Mouse (Mus musculus) embryonic facial prominence, embryonic 11.5 days (tissue): ENCODE data around the gene Synpo2l. TPM values are rescaled to one million over a fixed set of nuclear protein-coding genes. Genes with fewer than 3 reads are reported as not detected.

Experiments used
- ATAC-seq: fragments of 200-750 bp; cut with Nextera tagmentation; replicated peaks from 2 replicates; pipeline ENCODE4 v1.8.0; 2017; ENCODE audit warnings: low read depth; ENCODE audit not compliant: insufficient number of reproducible peaks, low FRiP score, low TSS enrichment
- DNase-seq: peaks from one replicate; pipeline ENCODE4 v3.0.0-alpha.2; 2015; ENCODE audit warnings: low spot score
- H3K27ac ChIP-seq: fragments of 300-500 bp; sonication (generic); replicated peaks from 2 replicates; pipeline ENCODE4 v1.5.1; 2014; ENCODE audit warnings: mild to moderate bottlenecking, low read depth, low read length, control low read depth
- H3K27me3 ChIP-seq: fragments of 300-500 bp; sonication (generic); 2 replicates; pipeline ENCODE4 v1.6.1; 2014; ENCODE audit warnings: mild to moderate bottlenecking, low read length, moderate library complexity, mixed read lengths; ENCODE audit not compliant: control insufficient read depth, insufficient read depth
- H3K36me3 ChIP-seq: fragments of 300-500 bp; sonication (generic); replicated peaks from 2 replicates; pipeline ENCODE4 v1.6.1; 2014; ENCODE audit warnings: low read depth, mild to moderate bottlenecking, low read length, moderate library complexity, mixed read lengths; ENCODE audit not compliant: control insufficient read depth, insufficient read depth
- H3K4me1 ChIP-seq: fragments of 300-500 bp; sonication (generic); 2 replicates; pipeline ENCODE4 v1.6.1; 2014; ENCODE audit warnings: low read length, mixed read lengths; ENCODE audit not compliant: control insufficient read depth, insufficient read depth
- H3K4me2 ChIP-seq: fragments of 300-500 bp; sonication (generic); 2 replicates; pipeline ENCODE4 v1.6.1; 2014; ENCODE audit warnings: low read depth, mild to moderate bottlenecking, control low read depth, low read length, moderate library complexity
- H3K4me3 ChIP-seq: fragments of 300-500 bp; sonication (generic); 2 replicates; pipeline ENCODE4 v1.5.1; 2014; ENCODE audit warnings: low read depth, low read length, control low read depth
- H3K9ac ChIP-seq: fragments of 300-500 bp; sonication (generic); replicated peaks from 2 replicates; pipeline ENCODE4 v1.6.1; 2014; ENCODE audit warnings: mild to moderate bottlenecking, control low read depth, low read length
- H3K9me3 ChIP-seq: fragments of 300-500 bp; sonication (generic); replicated peaks from 2 replicates; pipeline ENCODE4 v1.6.1; 2016; ENCODE audit warnings: mild to moderate bottlenecking, low read length, inconsistent platforms, mixed read lengths; ENCODE audit not compliant: control insufficient read depth
- WGBS: fragments of 180-500 bp; shearing (Covaris S2); extraction: QIAGEN DNeasy Blood & Tissue Kit; methylation state at CpG from one replicate; pipeline ENCODE4 v1.1.7; 2014; 5-methylcytosine and 5-hydroxymethylcytosine counted together
- polyA plus RNA-seq: library from polyadenylated mRNA; unstranded; fragments of >200 nt; fragmentation: Nextera tagmentation; extraction: Ambion mirVana; gene quantifications from 2 replicates; pipeline ENCODE4 v1.2.1, GENCODE M21; 2014

The Synpo2l gene
- polyA plus RNA-seq, 1 experiment from 2014 or later: 2.2 TPM

- peak overlapping the region; percentile 62 for H3K4me3 ChIP-seq
- H3K36me3 ChIP-seq: no peaks in the 10 kb centered on the region
- no peaks in the 10 kb centered on the region for H3K9me3 ChIP-seq
- ATAC-seq (peak; percentile 81), DNase-seq (peak; percentile 100)
- no peaks in the 10 kb centered on the region for H3K4me1 ChIP-seq
- H3K9ac ChIP-seq: peak overlapping the region; percentile 81
- H3K27ac ChIP-seq: peak overlapping the region; percentile 70
- H3K27me3 ChIP-seq: peaks cover 2% of the 10 kb centered on the region; the same call in 1 of the 2 replicates
- H3K4me2 ChIP-seq: peak overlapping the region; percentile 88
- 2% methylated on average over 52 of the region's 52 CpGs for WGBS
Measured at GRCm38 (mm10) chr14:20660827-20661660, 7.1 kb downstream of the Synpo2l start.

DNA sequence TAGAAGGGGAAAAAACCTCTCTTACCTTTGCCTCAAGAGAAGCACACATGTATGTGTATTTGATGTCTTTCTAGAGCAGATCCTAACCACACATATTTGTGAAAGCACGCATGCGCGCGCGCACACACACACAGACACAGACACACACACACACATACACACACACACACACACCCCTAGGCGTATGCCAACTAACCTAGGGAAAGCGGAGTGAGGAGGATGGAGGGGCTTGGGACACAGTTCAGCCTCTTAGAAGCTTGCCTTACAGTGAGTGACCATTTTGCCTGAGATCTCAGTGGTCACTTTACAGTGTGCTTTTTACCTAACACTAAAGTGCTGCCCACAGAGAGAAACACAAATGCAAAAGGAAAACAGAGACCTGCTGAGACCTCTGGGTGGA lies 8.5 kb downstream of the Synpo2l start:
- H3K27ac ChIP-seq: no peak overlapping the region
- no peak overlapping the region for H3K4me3 ChIP-seq
- DNase-seq (no peak), ATAC-seq (no peak)
- H3K27me3 ChIP-seq: peaks cover 2% of the 10 kb centered on the region; the same call in 1 of the 2 replicates
- no peaks in the 10 kb centered on the region for H3K9me3 ChIP-seq
- H3K4me2 ChIP-seq: no peak overlapping the region
- 95% methylated on average over 7 of the region's 7 CpGs for WGBS
- no peaks in the 10 kb centered on the region for H3K36me3 ChIP-seq
- no peaks in the 10 kb centered on the region for H3K4me1 ChIP-seq
- H3K9ac ChIP-seq: no peak overlapping the region

DNA sequence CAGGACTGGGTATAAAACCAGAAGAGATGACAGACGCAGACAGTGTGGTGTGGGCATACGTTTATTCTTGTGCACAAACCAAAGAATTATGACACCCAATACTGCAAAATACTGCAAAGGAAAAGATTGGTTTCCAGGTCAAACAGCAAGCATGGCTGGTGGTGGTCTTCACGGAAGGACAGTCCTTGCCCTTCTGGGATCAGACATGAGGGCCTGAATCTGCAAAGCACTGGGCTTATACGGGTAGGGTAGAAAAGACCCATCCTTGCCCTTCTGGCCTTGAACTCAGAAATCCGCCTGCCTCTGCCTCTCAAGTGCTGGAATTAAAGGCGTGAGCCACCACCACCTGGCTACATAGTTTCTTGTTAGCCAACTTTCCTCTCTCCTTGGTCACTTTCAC lies 9.3 kb downstream of the Synpo2l start:
- Histone ChIP-seq H3K27me3 (peaks cover 2% of the 10 kb centered on the region; the same call in 1 of the 2 replicates), H3K36me3 (no peaks in the 10 kb centered on the region), H3K9ac (no peak overlapping the region), H3K4me1 (no peaks in the 10 kb centered on the region), H3K4me3 (no peak overlapping the region), H3K4me2 (no peak overlapping the region), H3K27ac (no peak overlapping the region), H3K9me3 (no peaks in the 10 kb centered on the region)
- no peak for ATAC-seq
- no peak for DNase-seq
- WGBS: 85% methylated on average over 6 of the region's 6 CpGs

- peaks cover 2% of the 10 kb centered on the region; the same call in 1 of the 2 replicates for H3K27me3 ChIP-seq
- H3K4me2 ChIP-seq: no peak overlapping the region
- H3K9ac ChIP-seq: no peak overlapping the region
- no peaks in the 10 kb centered on the region for H3K36me3 ChIP-seq
- no peaks in the 10 kb centered on the region for H3K4me1 ChIP-seq
- peak; percentile 76 for DNase-seq
- no peak for ATAC-seq
- no peak overlapping the region for H3K4me3 ChIP-seq
- H3K27ac ChIP-seq: no peak overlapping the region
- no peaks in the 10 kb centered on the region for H3K9me3 ChIP-seq
Measured at GRCm38 (mm10) chr14:20658326-20658725, 9.8 kb downstream of the Synpo2l start.

DNA sequence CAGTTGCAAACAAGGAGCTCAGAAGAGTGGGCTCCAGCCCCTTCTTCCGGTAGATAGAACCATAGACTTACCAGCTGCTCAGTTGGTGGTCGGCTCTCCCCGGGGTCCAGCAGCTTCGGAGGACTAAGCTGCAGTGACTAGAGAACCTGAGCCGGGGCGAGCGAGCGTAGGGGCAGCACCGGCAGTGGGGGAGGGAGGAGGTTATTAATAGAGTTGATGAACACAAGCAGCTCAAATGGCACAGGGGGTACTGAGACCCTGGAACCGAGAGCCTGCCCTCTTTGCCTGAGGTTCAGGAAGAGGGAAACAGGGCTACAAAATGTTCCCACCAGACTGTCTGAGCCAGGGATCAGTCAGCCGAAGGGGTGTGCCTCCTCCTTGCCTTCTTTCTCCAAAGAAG lies 11.8 kb downstream of the Synpo2l start, which contains the start of gene Myoz1:
TSS of gene Myoz1 (minus strand) at position 180 of the 400 bp plus-strand sequence.
- peak; percentile 7 for DNase-seq
- H3K27me3 ChIP-seq: no peaks in the 10 kb centered on the region
- H3K9ac ChIP-seq: no peak within 1 kb of the TSS
- no peaks in the 10 kb centered on the region for H3K36me3 ChIP-seq
- ATAC-seq: no peak
- H3K27ac ChIP-seq: no peak within 1 kb of the TSS
- no peak within 1 kb of the TSS for H3K4me3 ChIP-seq
- H3K4me2 ChIP-seq: no peak within 1 kb of the TSS
- 31% methylated on average over 11 of the region's 11 CpGs for WGBS
- no peaks in the 10 kb centered on the region for H3K9me3 ChIP-seq
- H3K4me1 ChIP-seq: no peaks in the 10 kb centered on the region

DNA sequence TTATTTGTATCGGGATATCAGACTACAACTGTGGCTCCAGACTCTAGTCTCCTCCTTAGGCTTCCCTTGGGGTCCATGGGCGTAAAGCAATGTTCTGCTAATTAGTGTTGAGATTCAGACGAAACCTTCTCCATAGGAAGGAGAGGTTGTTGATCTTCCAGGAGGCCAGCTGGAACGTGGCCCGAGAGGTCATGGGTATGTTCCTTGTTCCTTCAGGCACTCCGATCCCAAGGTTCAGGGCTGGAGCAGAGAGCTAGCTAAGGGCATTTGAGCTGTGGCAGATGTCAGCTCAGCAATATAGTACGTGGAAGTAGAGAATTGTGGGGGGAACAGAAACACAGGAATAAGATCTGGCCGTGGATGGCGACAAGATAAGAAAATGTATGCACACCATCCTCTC lies 12.4 kb downstream of the Synpo2l start:
- Histone ChIP-seq H3K27ac (no peak overlapping the region), H3K4me1 (no peaks in the 10 kb centered on the region), H3K4me3 (no peak overlapping the region), H3K27me3 (no peaks in the 10 kb centered on the region), H3K9me3 (no peaks in the 10 kb centered on the region), H3K9ac (no peak overlapping the region), H3K36me3 (no peaks in the 10 kb centered on the region), H3K4me2 (no peak overlapping the region)
- no peak for DNase-seq
- ATAC-seq: no peak
- 63% methylated on average over 9 of the region's 9 CpGs for WGBS

- ATAC-seq (no peak), DNase-seq (no peak)
- Histone ChIP-seq H3K27me3 (no peaks in the 10 kb centered on the region), H3K9me3 (no peaks in the 10 kb centered on the region), H3K4me2 (no peak overlapping the region), H3K27ac (no peak overlapping the region), H3K9ac (no peak overlapping the region), H3K36me3 (no peaks in the 10 kb centered on the region), H3K4me3 (no peak overlapping the region), H3K4me1 (no peaks in the 10 kb centered on the region)
- WGBS: 80% methylated on average over 9 of the region's 9 CpGs
Measured at GRCm38 (mm10) chr14:20654690-20655421, 13.3 kb downstream of the Synpo2l start.

- H3K36me3 ChIP-seq: no peaks in the 10 kb centered on the region
Measured at GRCm38 (mm10) chr14:20651722-20652256, 16.4 kb downstream of the Synpo2l start.

More at GRCm38 (mm10) chr14:20651722-20652256, 16.4 kb downstream of the Synpo2l start:
- no peaks in the 10 kb centered on the region for H3K27me3 ChIP-seq
- H3K4me3 ChIP-seq: no peak overlapping the region
- no peaks in the 10 kb centered on the region for H3K4me1 ChIP-seq
- WGBS: 72% methylated on average over 4 of the region's 4 CpGs
- no peaks in the 10 kb centered on the region for H3K9me3 ChIP-seq
- no peak for DNase-seq
- H3K4me2 ChIP-seq: no peak overlapping the region
- H3K9ac ChIP-seq: no peak overlapping the region
- ATAC-seq: no peak
- H3K27ac ChIP-seq: no peak overlapping the region
